Mouse (Mus musculus) MEL (cell line): ENCODE measurements at regions not wholly inside any gene's neighbourhood (a gene's known extent, or its start where the extent isn't known, plus 50 kb on each side); places are given as distances from the start of the nearest gene placed in this dataset.

Source experiments
- DNase-seq: peaks from one replicate; pipeline ENCODE4 v3.0.0; 2011; ENCODE audit warnings: low read depth, low spot score
- H3K27ac ChIP-seq: 2 replicates; pipeline ENCODE4 v1.5.1; 2012; ENCODE audit warnings: low read depth, mild to moderate bottlenecking, control low read depth, low read length, moderate library complexity; ENCODE audit not compliant: control insufficient read depth
- H3K27me3 ChIP-seq, 2 experiments: fragments of 150-350 bp in 1 of 2; sonication (generic) in 1 of 2; 2 replicates each; pipeline ENCODE4 v1.6.1; 2012; ENCODE audit warnings: low read length in 2 of 2, mild to moderate bottlenecking in 2 of 2, improper control_type of control experiment in 1 of 2, moderate library complexity in 1 of 2; ENCODE audit not compliant: insufficient read depth in 2 of 2, control insufficient read depth in 1 of 2
- H3K36me3 ChIP-seq, 2 experiments: 2 replicates each; pipeline ENCODE4 v1.6.1; 2012 to 2014; ENCODE audit warnings: low read length in 2 of 2, improper control_type of control experiment in 1 of 2, inconsistent platforms in 1 of 2, mild to moderate bottlenecking in 1 of 2; ENCODE audit not compliant: insufficient read depth in 2 of 2, control insufficient read depth in 1 of 2
- H3K4me1 ChIP-seq, 2 experiments: fragments of 150-350 bp in 1 of 2; sonication (generic) in 1 of 2; 2 replicates each; pipeline ENCODE4 v1.6.1; 2012; ENCODE audit warnings: low read length in 2 of 2, improper control_type of control experiment in 1 of 2, mild to moderate bottlenecking in 1 of 2; ENCODE audit not compliant: insufficient read depth in 2 of 2, control insufficient read depth in 1 of 2
- H3K4me3 ChIP-seq, 2 experiments: fragments of 150-350 bp in 1 of 2; sonication (generic) in 1 of 2; 2 replicates each; pipeline ENCODE4 v1.5.1; 2012; ENCODE audit warnings: low read depth in 2 of 2, low read length in 2 of 2, mild to moderate bottlenecking in 2 of 2, moderate library complexity in 2 of 2, control low read depth in 1 of 2, improper control_type of control experiment in 1 of 2; ENCODE audit not compliant: control insufficient read depth in 1 of 2, insufficient read depth in 1 of 2
- H3K79me2 ChIP-seq: 2 replicates; pipeline ENCODE4 v1.6.1; 2012; ENCODE audit warnings: mild to moderate bottlenecking, low read length, moderate library complexity; ENCODE audit not compliant: control insufficient read depth, poor library complexity, insufficient read depth
- H3K9ac ChIP-seq: 2 replicates; pipeline ENCODE4 v1.6.1; 2012; ENCODE audit warnings: low read depth, mild to moderate bottlenecking, control low read depth, low read length, moderate library complexity; ENCODE audit not compliant: control insufficient read depth, poor library complexity, severe bottlenecking
- H3K9me3 ChIP-seq: fragments of 150-350 bp; sonication (generic); replicated peaks from 2 replicates; pipeline ENCODE4 v1.6.1; 2012; ENCODE audit warnings: mild to moderate bottlenecking, low read length, improper control_type of control experiment, moderate library complexity; ENCODE audit not compliant: insufficient read depth
- CHD2 ChIP-seq: IDR thresholded peaks from 2 replicates; pipeline ENCODE4 v1.6.1; 2011; ENCODE audit warnings: low read length, improper control_type of control experiment
- CTCF ChIP-seq, 3 experiments: IDR thresholded peaks in 2 of 3; conservative IDR thresholded peaks in 1 of 3; 2 replicates each; pipeline ENCODE4 v1.5.1; 2011 to 2012; ENCODE audit warnings: low read length in 3 of 3, low read depth in 2 of 3, mild to moderate bottlenecking in 2 of 3, improper control_type of control experiment in 1 of 3, inconsistent platforms in 1 of 3, mixed read lengths in 1 of 3, moderate library complexity in 1 of 3; ENCODE audit not compliant: control insufficient read depth in 1 of 3, insufficient read depth in 1 of 3, poor library complexity in 1 of 3, severe bottlenecking in 1 of 3
- E2F4 ChIP-seq: IDR thresholded peaks from 2 replicates; pipeline ENCODE4 v1.6.1; 2011; ENCODE audit warnings: low read depth, low read length, improper control_type of control experiment, borderline replicate concordance
- EP300 ChIP-seq, 2 experiments: IDR thresholded peaks; 2 replicates each; pipeline ENCODE4 v1.6.1; 2011; ENCODE audit warnings: improper control_type of control experiment in 2 of 2, low read length in 2 of 2, low read depth in 1 of 2, mild to moderate bottlenecking in 1 of 2
- MEF2A ChIP-seq: IDR thresholded peaks from 2 replicates; pipeline ENCODE4 v1.6.1; 2014; ENCODE audit warnings: low read depth, mild to moderate bottlenecking, inconsistent platforms, low read length, improper control_type of control experiment; ENCODE audit not compliant: poor library complexity, insufficient replicate concordance, severe bottlenecking; ENCODE audit errors: extremely low read depth
- MYB ChIP-seq: IDR thresholded peaks from 2 replicates; pipeline ENCODE4 v1.6.1; 2011; ENCODE audit warnings: mild to moderate bottlenecking, low read depth, low read length, improper control_type of control experiment
- MYC ChIP-seq: IDR thresholded peaks from 2 replicates; pipeline ENCODE4 v1.6.1; 2011; ENCODE audit warnings: low read depth, mild to moderate bottlenecking, low read length, improper control_type of control experiment, moderate library complexity
- POLR2AphosphoS2 ChIP-seq: IDR thresholded peaks from 2 replicates; pipeline ENCODE4 v1.6.1; 2011; ENCODE audit warnings: low read length, improper control_type of control experiment
- SIN3A ChIP-seq: IDR thresholded peaks from 2 replicates; pipeline ENCODE4 v1.6.1; 2012; ENCODE audit warnings: low read length, improper control_type of control experiment, inconsistent platforms
- TBP ChIP-seq: IDR thresholded peaks from 2 replicates; pipeline ENCODE4 v1.8.0; 2011; ENCODE audit warnings: low read depth, low read length, improper control_type of control experiment
- USF2 ChIP-seq, 2 experiments: IDR thresholded peaks; 2 replicates each; pipeline ENCODE4 v1.6.1; 2011 to 2012; ENCODE audit warnings: improper control_type of control experiment in 2 of 2, low read length in 2 of 2, borderline replicate concordance in 1 of 2, inconsistent platforms in 1 of 2, low read depth in 1 of 2, mild to moderate bottlenecking in 1 of 2; ENCODE audit not compliant: insufficient read depth in 1 of 2

DNA sequence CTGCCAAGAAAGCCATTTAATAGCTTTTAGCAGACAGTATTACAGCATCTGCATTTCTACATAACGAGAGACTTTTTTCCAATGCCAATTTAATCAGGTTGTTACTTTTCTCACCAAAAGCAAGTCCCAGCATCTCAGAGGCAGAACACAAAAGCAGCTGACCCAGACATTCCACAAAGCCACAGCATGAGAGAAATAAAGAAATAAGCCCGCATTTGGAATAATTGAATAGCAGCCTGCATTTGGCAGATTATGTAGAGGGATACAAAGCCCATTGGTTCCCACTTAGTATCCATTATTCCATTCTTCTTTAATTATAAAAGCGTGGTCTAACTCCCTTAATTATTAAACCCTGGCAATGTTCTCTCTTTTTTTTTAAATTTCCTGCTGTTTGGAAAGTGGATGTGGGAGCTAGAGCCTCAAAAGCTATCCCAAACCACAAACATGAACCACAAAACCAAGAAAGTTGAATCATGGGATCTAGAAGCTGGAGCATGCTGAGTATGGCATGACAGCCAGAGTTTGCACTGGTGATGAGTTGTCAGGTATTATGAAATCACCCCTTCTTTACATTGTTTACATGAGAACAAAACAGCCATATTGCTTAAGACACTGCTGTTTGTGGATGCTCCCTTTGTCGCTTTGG is 247.8 kb upstream of the Irak1bp1 start:
- H3K9ac ChIP-seq = no peak overlapping the region
- TF ChIP-seq USF2 (IDR thresholded peaks at IDR 0.05; ENCODE audit: borderline replicate concordance in 1 of 2, insufficient read depth in 1 of 2, low read depth in 1 of 2, low read length in 2 of 2) = no peak
- no peak for TF ChIP-seq EP300 (IDR thresholded peaks at IDR 0.05; ENCODE audit: low read depth in 1 of 2, low read length in 2 of 2)
- TF ChIP-seq CTCF (IDR thresholded peaks at IDR 0.05 in 2 of 3, conservative IDR thresholded peaks at IDR 0.05 in 1 of 3; ENCODE audit: control insufficient read depth in 1 of 3, insufficient read depth in 1 of 3, low read depth in 2 of 3, low read length in 3 of 3, poor library complexity in 1 of 3, severe bottlenecking in 1 of 3) = no peak
- no peak for TF ChIP-seq MEF2A
- TF ChIP-seq MYC = no peak
- TF ChIP-seq SIN3A = no peak
- no peak for TF ChIP-seq POLR2AphosphoS2
- no peak for TF ChIP-seq CHD2
- TF ChIP-seq TBP = no peak
- TF ChIP-seq, all 39 proteins: peak for 0

DNA sequence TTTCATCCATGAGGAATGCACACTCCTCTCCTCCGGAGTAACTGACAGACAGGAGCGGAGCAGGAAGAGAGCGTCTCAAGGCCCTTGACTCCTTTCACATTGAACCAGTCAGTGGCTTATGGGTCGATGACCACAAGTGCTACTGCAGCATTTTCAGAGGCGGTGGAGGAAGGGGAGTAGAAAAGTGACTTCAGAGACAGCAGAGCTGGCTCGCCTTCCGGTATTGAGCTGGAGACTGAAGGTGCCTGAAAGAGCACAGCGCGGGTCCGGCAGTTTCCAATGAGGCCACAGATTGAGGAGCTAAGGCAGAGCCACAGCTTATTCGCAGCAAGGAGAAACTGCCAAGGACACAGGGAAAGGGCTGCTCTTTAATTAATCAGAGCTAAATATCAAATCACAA is 220.2 kb upstream of the Irak1bp1 start:
- DNase-seq = no peak
- H3K27me3 ChIP-seq = peaks cover 0 to 1% of the 10 kb centered on the region in 2 experiments; a peak in 1 of 4 replicates
- H3K9me3 ChIP-seq = no peaks in the 10 kb centered on the region
- H3K79me2 ChIP-seq = no peaks in the 10 kb centered on the region
- H3K9ac ChIP-seq = no peak overlapping the region
- no peaks in the 10 kb centered on the region for H3K36me3 ChIP-seq
- H3K27ac ChIP-seq = no peak overlapping the region
- no peaks in the 10 kb centered on the region for H3K4me1 ChIP-seq
- H3K4me3 ChIP-seq = no peak overlapping the region
- TF ChIP-seq USF2 (IDR thresholded peaks at IDR 0.05; ENCODE audit: borderline replicate concordance in 1 of 2, insufficient read depth in 1 of 2, low read depth in 1 of 2, low read length in 2 of 2) (no peak), E2F4 (no peak), MYB (no peak)

More for the DNA sequence above, 247.8 kb upstream of the Irak1bp1 start:
- Histone ChIP-seq H3K27ac (no peak overlapping the region), H3K79me2 (no peaks in the 10 kb centered on the region), H3K36me3 (no peaks in the 10 kb centered on the region), H3K27me3 (no peaks in the 10 kb centered on the region), H3K9me3 (no peaks in the 10 kb centered on the region), H3K4me1 (no peaks in the 10 kb centered on the region), H3K4me3 (no peak overlapping the region)
- no peak for DNase-seq

DNA sequence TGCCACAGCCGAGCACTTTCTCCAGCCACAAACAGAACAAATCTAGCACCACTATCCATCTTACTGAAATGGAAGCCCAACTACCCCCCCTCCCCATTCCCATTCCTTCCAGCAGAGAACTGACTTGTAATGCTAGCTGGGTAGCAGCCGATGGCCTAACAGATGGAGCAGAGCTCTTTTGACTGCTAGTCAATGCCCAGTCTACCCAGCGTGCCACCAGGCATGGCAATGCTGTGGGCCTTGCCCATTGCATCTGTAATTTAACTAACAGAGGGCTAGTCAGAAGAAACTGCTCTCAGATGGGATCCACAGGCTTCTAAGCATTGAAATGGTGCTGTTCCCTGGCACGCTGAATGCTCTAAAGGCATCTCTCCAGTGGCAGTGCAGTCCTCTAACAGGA is 219.4 kb upstream of the Irak1bp1 start:
- H3K36me3 ChIP-seq = no peaks in the 10 kb centered on the region
- H3K4me1 ChIP-seq = no peaks in the 10 kb centered on the region
- peaks cover 0 to 1% of the 10 kb centered on the region in 2 experiments; a peak in 1 of 4 replicates for H3K27me3 ChIP-seq
- H3K79me2 ChIP-seq = no peaks in the 10 kb centered on the region
- H3K9ac ChIP-seq = no peak overlapping the region
- TF ChIP-seq MYC (no peak), CTCF (IDR thresholded peaks at IDR 0.05 in 2 of 3, conservative IDR thresholded peaks at IDR 0.05 in 1 of 3; ENCODE audit: control insufficient read depth in 1 of 3, insufficient read depth in 1 of 3, low read depth in 2 of 3, low read length in 3 of 3, poor library complexity in 1 of 3, severe bottlenecking in 1 of 3) (no peak)
- TF ChIP-seq, all 39 proteins: peak for 0
- no peak for DNase-seq
- Histone ChIP-seq H3K9me3 (no peaks in the 10 kb centered on the region), H3K4me3 (no peak overlapping the region), H3K27ac (no peak overlapping the region)
